Mouse (Mus musculus) erythroblast, embryonic 14.5 days (primary cell): ENCODE data around the gene Vcl.

Experiments used
- GATA1 ChIP-seq: IDR thresholded peaks from 2 replicates; pipeline ENCODE4 v1.6.1; 2012; ENCODE audit warnings: low read length, inconsistent platforms, mixed read lengths
- TAL1 ChIP-seq: IDR thresholded peaks from 3 replicates; pipeline ENCODE4 v1.6.1; 2012; ENCODE audit warnings: low read length, inconsistent platforms, mixed read lengths

- no peak for TF ChIP-seq TAL1
- TF ChIP-seq GATA1: no peak
These were observed 66.3 kb downstream of the Vcl start for GRCm38 (mm10) chr14:20995497-20995896.
